Mouse (Mus musculus) olfactory bulb, adult 2 months (tissue): ENCODE results near the gene Asb2.

Source experiments
- CTCF ChIP-seq: fragments of 200-500 bp; IDR thresholded peaks from 2 replicates; pipeline ENCODE4 v1.5.1; 2012; ENCODE audit warnings: low read depth, mild to moderate bottlenecking, low read length, moderate library complexity; ENCODE audit not compliant: insufficient read depth
- POLR2A ChIP-seq: fragments of 200-500 bp; IDR thresholded peaks from 2 replicates; pipeline ENCODE4 v1.6.1; 2012; ENCODE audit warnings: mild to moderate bottlenecking, low read depth, low read length, moderate library complexity; ENCODE audit not compliant: insufficient read depth

DNA sequence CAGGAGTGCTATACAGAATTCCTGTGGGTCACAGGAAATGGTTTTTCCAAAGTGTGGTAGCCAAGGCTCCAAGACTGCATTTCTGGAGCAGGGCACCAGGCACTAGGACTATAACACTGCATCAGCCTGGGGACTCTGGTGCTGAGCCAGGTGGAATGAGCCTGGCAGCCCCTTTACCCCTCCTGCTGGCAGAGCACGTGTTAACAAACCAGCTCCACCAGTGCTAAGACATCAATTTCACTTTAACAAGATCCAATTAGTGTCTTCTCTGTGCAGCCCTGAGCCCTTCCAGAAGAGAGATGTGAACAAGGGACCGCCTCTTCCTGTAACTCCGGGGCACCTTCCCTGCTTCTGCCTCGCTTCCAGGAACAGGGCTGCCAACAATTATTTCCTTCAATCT lies 68.5 kb downstream of the Asb2 start:
- TF ChIP-seq CTCF (no peak), POLR2A (no peak)
